Mouse (Mus musculus) heart, embryonic 14.5 days (tissue): ENCODE measurements around the gene Ccdc191. TPM values are rescaled to one million over a fixed set of nuclear protein-coding genes. Genes with fewer than 3 reads are reported as not detected.

Source experiments
- ATAC-seq: fragments of 200-750 bp; cut with Nextera tagmentation; 2 replicates; pipeline ENCODE4 v1.8.0; 2017; ENCODE audit warnings: low read depth, moderate TSS enrichment; ENCODE audit not compliant: insufficient number of reproducible peaks, insufficient read depth, low FRiP score
- H3K27ac ChIP-seq, 2 experiments: fragments of 200-500 bp in 1 of 2; fragments of 300-500 bp in 1 of 2; sonication (generic) in 1 of 2; replicated peaks in 1 of 2; 2 replicates each; pipeline ENCODE4 v1.5.1; 2012 to 2014; ENCODE audit warnings: low read depth in 2 of 2, low read length in 2 of 2, control low read depth in 1 of 2, mild to moderate bottlenecking in 1 of 2, mixed read lengths in 1 of 2; ENCODE audit not compliant: control insufficient read depth in 1 of 2, insufficient read depth in 1 of 2
- H3K27me3 ChIP-seq: fragments of 300-500 bp; sonication (generic); 2 replicates; pipeline ENCODE4 v1.6.1; 2014; ENCODE audit warnings: mild to moderate bottlenecking, low read length, control low read depth; ENCODE audit not compliant: control insufficient read depth, insufficient read depth
- H3K36me3 ChIP-seq: fragments of 300-500 bp; sonication (generic); 2 replicates; pipeline ENCODE4 v1.6.1; 2014; ENCODE audit warnings: mild to moderate bottlenecking, control low read depth, low read length, mixed read lengths; ENCODE audit not compliant: control insufficient read depth, insufficient read depth
- H3K4me1 ChIP-seq, 2 experiments: fragments of 200-500 bp in 1 of 2; fragments of 300-500 bp in 1 of 2; sonication (generic) in 1 of 2; 2 replicates each; pipeline ENCODE4 v1.6.1; 2012 to 2014; ENCODE audit warnings: low read length in 2 of 2, control low read depth in 1 of 2, mixed read lengths in 1 of 2; ENCODE audit not compliant: control insufficient read depth in 2 of 2, insufficient read depth in 2 of 2
- H3K4me2 ChIP-seq: fragments of 300-500 bp; sonication (generic); 2 replicates; pipeline ENCODE4 v1.6.1; 2014; ENCODE audit warnings: mild to moderate bottlenecking, low read length
- H3K4me3 ChIP-seq, 2 experiments: fragments of 200-500 bp in 1 of 2; fragments of 300-500 bp in 1 of 2; sonication (generic) in 1 of 2; 2 replicates each; pipeline ENCODE4 v1.5.1; 2012 to 2014; ENCODE audit warnings: low read length in 2 of 2, mild to moderate bottlenecking in 2 of 2, control low read depth in 1 of 2, low read depth in 1 of 2, moderate library complexity in 1 of 2; ENCODE audit not compliant: control insufficient read depth in 1 of 2, insufficient read depth in 1 of 2
- H3K9ac ChIP-seq: fragments of 300-500 bp; sonication (generic); 2 replicates; pipeline ENCODE4 v1.6.1; 2014; ENCODE audit warnings: mild to moderate bottlenecking, low read length
- H3K9me3 ChIP-seq: fragments of 300-500 bp; sonication (generic); 2 replicates; pipeline ENCODE4 v1.6.1; 2016; ENCODE audit warnings: low read length, control low read depth; ENCODE audit not compliant: control insufficient read depth
- WGBS: fragments of 180-500 bp; shearing (Covaris S2); extraction: QIAGEN DNeasy Blood & Tissue Kit; methylation state at CpG from one replicate; pipeline ENCODE4 v1.1.7; 2014; 5-methylcytosine and 5-hydroxymethylcytosine counted together
- polyA plus RNA-seq: library from polyadenylated mRNA; unstranded; fragments of >200 nt; fragmentation: Nextera tagmentation; extraction: Ambion mirVana; gene quantifications from 2 replicates; pipeline ENCODE4 v1.2.1, GENCODE M21; 2014

Ccdc191 gene
- polyA plus RNA-seq, 1 experiment from 2014 or later, result 6.9 TPM

- Histone ChIP-seq H3K36me3 (peaks cover 47% of the 10 kb centered on the region), H3K4me1 (no peaks in the 10 kb centered on the region), H3K9ac (no peak overlapping the region), H3K27me3 (no peaks in the 10 kb centered on the region), H3K27ac (no peak overlapping the region), H3K4me2 (no peak overlapping the region), H3K9me3 (no peaks in the 10 kb centered on the region), H3K4me3 (no peak overlapping the region)
- ATAC-seq, result 0 out of 2 replicates have a peak, but pooled peaks have one; percentile 17
- WGBS, result 83% methylated on average over 6 of the region's 6 CpGs
Measured at GRCm38 (mm10) chr16:43879769-43880168, 9.8 kb upstream of the Ccdc191 start.

GRCm38 (mm10) chr16:43881636-43882035 lies 8.0 kb upstream of the Ccdc191 start:
- no peaks in the 10 kb centered on the region for H3K4me1 ChIP-seq
- no peak overlapping the region for H3K4me3 ChIP-seq
- no peaks in the 10 kb centered on the region for H3K9me3 ChIP-seq
- 71% methylated on average over 3 of the region's 3 CpGs for WGBS
- no peak for ATAC-seq
- peaks cover 29% of the 10 kb centered on the region for H3K36me3 ChIP-seq
- no peak overlapping the region for H3K4me2 ChIP-seq
- H3K9ac ChIP-seq, result no peak overlapping the region
- no peaks in the 10 kb centered on the region for H3K27me3 ChIP-seq
- no peak overlapping the region for H3K27ac ChIP-seq

- H3K4me3 ChIP-seq, result no peak overlapping the region
- H3K9me3 ChIP-seq, result no peaks in the 10 kb centered on the region
- no peak for ATAC-seq
- H3K27ac ChIP-seq, result no peak overlapping the region
- H3K36me3 ChIP-seq, result peaks cover 28% of the 10 kb centered on the region
- no peaks in the 10 kb centered on the region for H3K4me1 ChIP-seq
- WGBS, result 92% methylated on average over 2 of the region's 2 CpGs
- no peak overlapping the region for H3K4me2 ChIP-seq
- no peaks in the 10 kb centered on the region for H3K27me3 ChIP-seq
- H3K9ac ChIP-seq, result no peak overlapping the region
Measured at GRCm38 (mm10) chr16:43882329-43882728, 7.3 kb upstream of the Ccdc191 start.

- Histone ChIP-seq H3K27ac (peak overlapping the region; percentile 57 to 79), H3K4me2 (peak overlapping the region; percentile 76), H3K27me3 (no peaks in the 10 kb centered on the region), H3K4me3 (peak overlapping the region; percentile 54 to 79), H3K9me3 (no peaks in the 10 kb centered on the region), H3K4me1 (peaks cover 0 to 14% of the 10 kb centered on the region in 2 experiments; a peak in 2 of 4 replicates), H3K9ac (peak overlapping the region; percentile 73), H3K36me3 (no peaks in the 10 kb centered on the region)
- ATAC-seq, result peak; percentile 91
- 0% methylated on average over 9 of the region's 9 CpGs for WGBS
Measured at GRCm38 (mm10) chr16:43890005-43890336, 371 bp downstream of the Ccdc191 start.

- no peaks in the 10 kb centered on the region for H3K9me3 ChIP-seq
- H3K36me3 ChIP-seq, result no peaks in the 10 kb centered on the region
- H3K27me3 ChIP-seq, result no peaks in the 10 kb centered on the region
- H3K9ac ChIP-seq, result peak overlapping the region; percentile 73; the same call in 1 of the 2 replicates
- peak overlapping the region; percentile 76 for H3K4me2 ChIP-seq
- ATAC-seq, result no peak
- peaks cover 0 to 14% of the 10 kb centered on the region in 2 experiments; a peak in 2 of 4 replicates for H3K4me1 ChIP-seq
- WGBS, result 63% methylated on average over 4 of the region's 4 CpGs
- peak overlapping the region in 1 of 2 experiments; percentile 54; a peak in 1 of 4 replicates for H3K4me3 ChIP-seq
- peak overlapping the region; percentile 29 to 53; a peak in 2 of 4 replicates for H3K27ac ChIP-seq
Measured at GRCm38 (mm10) chr16:43890747-43891336, 1.2 kb downstream of the Ccdc191 start.

- H3K4me3 ChIP-seq, result no peak overlapping the region
- no peak overlapping the region for H3K4me2 ChIP-seq
- H3K27ac ChIP-seq, result no peak overlapping the region
- peaks cover 0 to 8% of the 10 kb centered on the region in 2 experiments; a peak in 2 of 4 replicates for H3K4me1 ChIP-seq
- H3K27me3 ChIP-seq, result no peaks in the 10 kb centered on the region
- no peaks in the 10 kb centered on the region for H3K9me3 ChIP-seq
- no peaks in the 10 kb centered on the region for H3K36me3 ChIP-seq
- 82% methylated on average over 8 of the region's 8 CpGs for WGBS
- H3K9ac ChIP-seq, result no peak overlapping the region
- no peak for ATAC-seq
Measured at GRCm38 (mm10) chr16:43894501-43894900, 4.9 kb downstream of the Ccdc191 start.

GRCm38 (mm10) chr16:43900138-43900537 lies 10.5 kb downstream of the Ccdc191 start:
- 46% methylated on average over 4 of the region's 4 CpGs for WGBS

GRCm38 (mm10) chr16:43900571-43900970 lies 11.0 kb downstream of the Ccdc191 start:
- Histone ChIP-seq H3K9me3 (no peaks in the 10 kb centered on the region), H3K9ac (no peak overlapping the region), H3K27me3 (no peaks in the 10 kb centered on the region), H3K4me2 (no peak overlapping the region), H3K36me3 (no peaks in the 10 kb centered on the region), H3K4me3 (no peak overlapping the region), H3K4me1 (no peaks in the 10 kb centered on the region), H3K27ac (no peak overlapping the region)
- no peak for ATAC-seq

More at GRCm38 (mm10) chr16:43900138-43900537, 10.5 kb downstream of the Ccdc191 start:
- H3K9ac ChIP-seq, result no peak overlapping the region
- H3K27ac ChIP-seq, result no peak overlapping the region
- no peaks in the 10 kb centered on the region for H3K36me3 ChIP-seq
- no peak overlapping the region for H3K4me3 ChIP-seq
- H3K4me1 ChIP-seq, result no peaks in the 10 kb centered on the region
- no peaks in the 10 kb centered on the region for H3K9me3 ChIP-seq
- no peaks in the 10 kb centered on the region for H3K27me3 ChIP-seq
- no peak for ATAC-seq
- no peak overlapping the region for H3K4me2 ChIP-seq
